ENCODE assay signal across 8 mouse cellular contexts in genomic region chr6:97210191-97210961, GRCm38 (mm10). TPM values are rescaled to one million over a fixed set of nuclear protein-coding genes. Genes with fewer than 3 reads are reported as not detected.
A peak's percentile ranks its signal among the peaks of the same experiment; 100 is the strongest.
DNase-seq lines count a peak whose midpoint lies in the region; ATAC-seq and TF ChIP-seq lines count a peak whose summit lies in the region.

Arl6ip5 (plus strand) TSS chr6:97210689.

- peaks cover 9% of the 10 kb centered on the region for H3K36me3 ChIP-seq in hindbrain, embryonic 10.5 days
- no peaks in the 10 kb centered on the region for H3K36me3 ChIP-seq in lung, postnatal 0 days (ENCODE audit: insufficient read depth, low read length)

- TF ChIP-seq CTCF in lung, postnatal 0 days (IDR thresholded peaks at IDR 0.05): no peak

- peaks cover 4% of the 10 kb centered on the region; the same call in 1 of the 2 replicates for H3K9me3 ChIP-seq in hindbrain, embryonic 10.5 days
- no peaks in the 10 kb centered on the region for H3K9me3 ChIP-seq in lung, postnatal 0 days (ENCODE audit: low read length)

- WGBS in hindbrain, embryonic 10.5 days: 13% methylated on average over 32 of the region's 32 CpGs
- 8% methylated on average over 32 of the region's 32 CpGs for WGBS in lung, postnatal 0 days

- H3K27ac ChIP-seq in hindbrain, embryonic 10.5 days: peak within 1 kb of the TSS; percentile 83
- peak within 1 kb of the TSS; percentile 84 for H3K27ac ChIP-seq in lung, postnatal 0 days (ENCODE audit: low read length)

- peak; percentile 8; the same call in 1 of the 2 replicates for TF ChIP-seq EP300 in lung, postnatal 0 days (IDR thresholded peaks at IDR 0.05)

- peak; percentile 79 for ATAC-seq in frontal cortex, adult (ENCODE audit: low TSS enrichment)
- ATAC-seq in lung, postnatal 0 days: peak; percentile 81

- peaks cover 6% of the 10 kb centered on the region; the same call in 1 of the 2 replicates for H3K27me3 ChIP-seq in hindbrain, embryonic 10.5 days (ENCODE audit: insufficient read depth, poor library complexity, severe bottlenecking)
- no peaks in the 10 kb centered on the region for H3K27me3 ChIP-seq in lung, postnatal 0 days (replicated peaks; ENCODE audit: insufficient read depth, low read length)

- peak; percentile 94 for DNase-seq in MN1 (ENCODE audit: low spot score)
- peak; percentile 83 for DNase-seq in cerebellum, adult 9-10 months
- peak; percentile 90 for DNase-seq in hindbrain, embryonic 10.5 days (ENCODE audit: low spot score)
- peak; percentile 90 for DNase-seq in layer of hippocampus, adult 9-11 months
- peak; percentile 97 for DNase-seq in lung, postnatal 0 days (ENCODE audit: low spot score)
- peak; percentile 66 for DNase-seq in ovary, postnatal 14 days (ENCODE audit: low spot score)
- peak; percentile 87 for DNase-seq in thymus, postnatal 25 days

- H3K4me1 ChIP-seq in hindbrain, embryonic 10.5 days (replicated peaks): peaks cover 28% of the 10 kb centered on the region
- peaks cover 5% of the 10 kb centered on the region; the same call in 1 of the 2 replicates for H3K4me1 ChIP-seq in lung, postnatal 0 days (ENCODE audit: insufficient read depth, low read depth, low read length)

- peak within 1 kb of the TSS; percentile 70 for H3K4me3 ChIP-seq in hindbrain, embryonic 10.5 days
- H3K4me3 ChIP-seq in lung, postnatal 0 days (ENCODE audit: low read depth, low read length): peak within 1 kb of the TSS; percentile 88

- peak within 1 kb of the TSS; percentile 82 for H3K4me2 ChIP-seq in lung, postnatal 0 days (replicated peaks; ENCODE audit: low read depth, low read length)

- H3K9ac ChIP-seq in lung, postnatal 0 days (replicated peaks; ENCODE audit: low read depth): peak within 1 kb of the TSS; percentile 80

RNA-seq across cellular contexts. Expression of gene Arl6ip5, which starts in this region (rescaled TPM):
- polyA plus RNA-seq in hindbrain, embryonic 10.5 days (2016; fragmentation: Nextera tagmentation; extraction: Ambion mirVana): 42.4 and 65.4 TPM in 2 replicates
- polyA plus RNA-seq in lung, postnatal 0 days (2015; fragmentation: Nextera tagmentation; extraction: Ambion mirVana): 90.3 and 91.9 TPM in 2 replicates

Comparison
In these comparisons a context has a peak if more than half of its experiments do, and no peak if none do; other contexts are left out.
1. Peak in every context shown above with its lines: DNase-seq, ATAC-seq, H3K4me3 ChIP-seq and H3K27ac ChIP-seq.